Mouse (Mus musculus) heart, embryonic 15.5 days (tissue): ENCODE measurements around the gene Fam89a. TPM values are rescaled to one million over a fixed set of nuclear protein-coding genes. Genes with fewer than 3 reads are reported as not detected.

ENCODE experiments used
- ATAC-seq: fragments of 200-750 bp; cut with Nextera tagmentation; replicated peaks from 2 replicates; pipeline ENCODE4 v1.8.0; 2017; ENCODE audit warnings: low read depth, moderate TSS enrichment; ENCODE audit not compliant: insufficient number of reproducible peaks, insufficient read depth, low FRiP score
- H3K27ac ChIP-seq: fragments of 300-500 bp; sonication (generic); 2 replicates; pipeline ENCODE4 v1.5.1; 2015; ENCODE audit warnings: mild to moderate bottlenecking, inconsistent platforms
- H3K27me3 ChIP-seq: fragments of 300-500 bp; sonication (generic); 2 replicates; pipeline ENCODE4 v1.6.1; 2015; ENCODE audit warnings: inconsistent platforms
- H3K36me3 ChIP-seq: fragments of 300-500 bp; sonication (generic); 2 replicates; pipeline ENCODE4 v1.6.1; 2015; ENCODE audit warnings: mild to moderate bottlenecking, inconsistent platforms
- H3K4me1 ChIP-seq: fragments of 300-500 bp; sonication (generic); replicated peaks from 2 replicates; pipeline ENCODE4 v1.6.1; 2015; ENCODE audit warnings: inconsistent platforms
- H3K4me2 ChIP-seq: fragments of 300-500 bp; sonication (generic); 2 replicates; pipeline ENCODE4 v1.6.1; 2015; ENCODE audit warnings: inconsistent platforms, mild to moderate bottlenecking, moderate library complexity
- H3K4me3 ChIP-seq: fragments of 300-500 bp; sonication (generic); 2 replicates; pipeline ENCODE4 v1.5.1; 2015; ENCODE audit warnings: mild to moderate bottlenecking, inconsistent platforms
- H3K9ac ChIP-seq: fragments of 300-500 bp; sonication (generic); 2 replicates; pipeline ENCODE4 v1.6.1; 2015; ENCODE audit warnings: mild to moderate bottlenecking, inconsistent platforms
- H3K9me3 ChIP-seq: fragments of 300-500 bp; sonication (generic); replicated peaks from 2 replicates; pipeline ENCODE4 v1.6.1; 2016; ENCODE audit warnings: inconsistent platforms
- WGBS: fragments of 180-500 bp; shearing (Covaris S2); methylation state at CpG from one replicate; pipeline ENCODE4 v1.1.7; 2015; ENCODE audit warnings: mixed read lengths; 5-methylcytosine and 5-hydroxymethylcytosine counted together
- polyA plus RNA-seq: library from polyadenylated mRNA; unstranded; fragments of >200 nt; fragmentation: Nextera tagmentation; extraction: Ambion mirVana; gene quantifications from 2 replicates; pipeline ENCODE4 v1.2.1, GENCODE M21; 2015

Fam89a gene
- polyA plus RNA-seq, 1 experiment from 2014 or later = 1.2 TPM

GRCm38 (mm10) chr8:124713207-124713606 lies 38.4 kb downstream of the Fam89a start:
- ATAC-seq = no peak
- Histone ChIP-seq H3K9ac (no peak overlapping the region), H3K36me3 (peaks cover 36% of the 10 kb centered on the region), H3K9me3 (no peaks in the 10 kb centered on the region), H3K27me3 (no peaks in the 10 kb centered on the region), H3K27ac (no peak overlapping the region), H3K4me1 (no peaks in the 10 kb centered on the region), H3K4me2 (no peak overlapping the region), H3K4me3 (no peak overlapping the region)
- WGBS = 86% methylated on average over 6 of the region's 6 CpGs

GRCm38 (mm10) chr8:124705823-124706222 lies 45.8 kb downstream of the Fam89a start:
- Histone ChIP-seq H3K9me3 (no peaks in the 10 kb centered on the region), H3K4me2 (no peak overlapping the region), H3K27me3 (no peaks in the 10 kb centered on the region), H3K27ac (no peak overlapping the region), H3K4me1 (0 out of 2 replicates have a peak, but pooled peaks cover 2% of the 10 kb centered on the region), H3K36me3 (peaks cover 28% of the 10 kb centered on the region), H3K4me3 (no peak overlapping the region), H3K9ac (no peak overlapping the region)
- 94% methylated on average over 8 of the region's 8 CpGs for WGBS
- ATAC-seq = no peak

GRCm38 (mm10) chr8:124704376-124704775 lies 47.3 kb downstream of the Fam89a start:
- Histone ChIP-seq H3K36me3 (peaks cover 23% of the 10 kb centered on the region), H3K27ac (no peak overlapping the region), H3K9me3 (no peaks in the 10 kb centered on the region), H3K9ac (no peak overlapping the region), H3K27me3 (no peaks in the 10 kb centered on the region), H3K4me2 (no peak overlapping the region), H3K4me1 (0 out of 2 replicates have a peak, but pooled peaks cover 2% of the 10 kb centered on the region), H3K4me3 (no peak overlapping the region)
- WGBS = 79% methylated on average over 4 of the region's 4 CpGs
- no peak for ATAC-seq

- no peak for ATAC-seq
- H3K27me3 ChIP-seq = no peaks in the 10 kb centered on the region
- no peak overlapping the region for H3K4me3 ChIP-seq
- H3K9ac ChIP-seq = no peak overlapping the region
- 0 out of 2 replicates have a peak, but pooled peaks cover 2% of the 10 kb centered on the region for H3K4me1 ChIP-seq
- no peak overlapping the region for H3K4me2 ChIP-seq
- WGBS = 54% methylated on average over 4 of the region's 4 CpGs
- H3K9me3 ChIP-seq = no peaks in the 10 kb centered on the region
- no peak overlapping the region for H3K27ac ChIP-seq
- peaks cover 17% of the 10 kb centered on the region for H3K36me3 ChIP-seq
Measured at GRCm38 (mm10) chr8:124703526-124703925, 48.1 kb downstream of the Fam89a start.

- H3K4me2 ChIP-seq = no peak overlapping the region
- no peak overlapping the region for H3K27ac ChIP-seq
- no peaks in the 10 kb centered on the region for H3K9me3 ChIP-seq
- no peak overlapping the region for H3K9ac ChIP-seq
- no peak overlapping the region for H3K4me3 ChIP-seq
- H3K4me1 ChIP-seq = 0 out of 2 replicates have a peak, but pooled peaks cover 2% of the 10 kb centered on the region
- H3K36me3 ChIP-seq = peaks cover 26% of the 10 kb centered on the region
- no peaks in the 10 kb centered on the region for H3K27me3 ChIP-seq
- ATAC-seq = no peak
- 73% methylated on average over 3 of the region's 3 CpGs for WGBS
Measured at GRCm38 (mm10) chr8:124702183-124702582, 49.4 kb downstream of the Fam89a start.

- WGBS = 66% methylated on average over 9 of the region's 9 CpGs
- Histone ChIP-seq H3K9me3 (no peaks in the 10 kb centered on the region), H3K27me3 (no peaks in the 10 kb centered on the region), H3K9ac (no peak overlapping the region), H3K4me3 (no peak overlapping the region), H3K4me1 (0 out of 2 replicates have a peak, but pooled peaks cover 2% of the 10 kb centered on the region), H3K36me3 (peaks cover 21% of the 10 kb centered on the region), H3K4me2 (no peak overlapping the region), H3K27ac (no peak overlapping the region)
- ATAC-seq = no peak
Measured at GRCm38 (mm10) chr8:124701023-124701422, 50.6 kb downstream of the Fam89a start.

GRCm38 (mm10) chr8:124700271-124700670 lies 51.4 kb downstream of the Fam89a start:
- WGBS = 88% methylated on average over 5 of the region's 5 CpGs
- peaks cover 17% of the 10 kb centered on the region for H3K36me3 ChIP-seq
- H3K27ac ChIP-seq = no peak overlapping the region
- H3K4me2 ChIP-seq = no peak overlapping the region
- 0 out of 2 replicates have a peak, but pooled peaks cover 2% of the 10 kb centered on the region for H3K4me1 ChIP-seq
- H3K9me3 ChIP-seq = no peaks in the 10 kb centered on the region
- ATAC-seq = no peak
- H3K9ac ChIP-seq = no peak overlapping the region
- no peaks in the 10 kb centered on the region for H3K27me3 ChIP-seq
- no peak overlapping the region for H3K4me3 ChIP-seq

- H3K9me3 ChIP-seq = no peaks in the 10 kb centered on the region
- no peak overlapping the region for H3K4me2 ChIP-seq
- H3K4me1 ChIP-seq = no peaks in the 10 kb centered on the region
- peaks cover 12% of the 10 kb centered on the region for H3K36me3 ChIP-seq
- no peaks in the 10 kb centered on the region for H3K27me3 ChIP-seq
- no peak overlapping the region for H3K27ac ChIP-seq
- no peak overlapping the region for H3K9ac ChIP-seq
- no peak for ATAC-seq
- WGBS = 89% methylated on average over 22 of the region's 22 CpGs
- H3K4me3 ChIP-seq = no peak overlapping the region
Measured at GRCm38 (mm10) chr8:124695424-124696100, 56.1 kb downstream of the Fam89a start.

GRCm38 (mm10) chr8:124691706-124692105 lies 59.9 kb downstream of the Fam89a start:
- H3K4me2 ChIP-seq = no peak overlapping the region
- 86% methylated on average over 4 of the region's 4 CpGs for WGBS
- H3K27ac ChIP-seq = no peak overlapping the region
- no peak for ATAC-seq
- H3K4me1 ChIP-seq = no peaks in the 10 kb centered on the region
- H3K27me3 ChIP-seq = no peaks in the 10 kb centered on the region
- H3K4me3 ChIP-seq = no peak overlapping the region
- H3K9ac ChIP-seq = no peak overlapping the region
- peaks cover 11% of the 10 kb centered on the region; the same call in 1 of the 2 replicates for H3K36me3 ChIP-seq
- H3K9me3 ChIP-seq = no peaks in the 10 kb centered on the region

Other genes with a start within 250 kb of the Fam89a start
- gene Cog2, start 231.1 kb downstream of the Fam89a start, polyA plus RNA-seq = 18.7 and 25.6 TPM in 2 replicates
- 1.3 and 2.7 TPM in 2 replicates for gene Agt, start 182.1 kb downstream of the Fam89a start, polyA plus RNA-seq
- gene Capn9, start 175.7 kb downstream of the Fam89a start, polyA plus RNA-seq = 0.20 and 0.30 TPM in 2 replicates
- gene 2310022B05Rik, start 88.5 kb downstream of the Fam89a start, polyA plus RNA-seq = 40.9 and 49.2 TPM in 2 replicates
- gene Ttc13, start 29.8 kb downstream of the Fam89a start, polyA plus RNA-seq = 24.3 and 29.7 TPM in 2 replicates
- gene Arv1, start 29.7 kb downstream of the Fam89a start, polyA plus RNA-seq = 12.6 and 17.9 TPM in 2 replicates
- gene Trim67, start 41.3 kb upstream of the Fam89a start, polyA plus RNA-seq = 0.19 and 0.33 TPM in 2 replicates
- 101 and 103 TPM in 2 replicates for gene Gnpat, start 111.2 kb upstream of the Fam89a start, polyA plus RNA-seq
- 46.3 and 51.6 TPM in 2 replicates for gene 2810004N23Rik, start 111.3 kb upstream of the Fam89a start, polyA plus RNA-seq
- gene Exoc8, start 145.9 kb upstream of the Fam89a start, polyA plus RNA-seq = 6.5 and 7.6 TPM in 2 replicates
- gene Sprtn, start 146.1 kb upstream of the Fam89a start, polyA plus RNA-seq = 7.2 and 9.6 TPM in 2 replicates
- 16.7 and 18.4 TPM in 2 replicates for gene Egln1, start 197.5 kb upstream of the Fam89a start, polyA plus RNA-seq